Mouse (Mus musculus): ENCODE results near the gene Tns1.
A peak's percentile ranks its signal among the peaks of the same experiment; 100 is the strongest.
"Not testable (repeated sequence)": the region's sequence is repeated elsewhere in the genome, so short reads cannot be mapped to it uniquely, and the experiment has no call there.

The Tns1 gene

GRCm38 (mm10) chr1:74124021-74124981 is at the start of gene Tns1:
TSS of gene Tns1 (minus strand) at chr1:74124449.
- DNase-seq, result no peak

GRCm38 (mm10) chr1:74172722-74173121 is 48.5 kb upstream of the Tns1 start:
- DNase-seq, result no peak

GRCm38 (mm10) chr1:74169721-74170120 is 45.5 kb upstream of the Tns1 start:
- no peak for DNase-seq

GRCm38 (mm10) chr1:74167136-74167535 is 42.9 kb upstream of the Tns1 start:
- no peak for DNase-seq

GRCm38 (mm10) chr1:74160036-74160435 is 35.8 kb upstream of the Tns1 start:
- no peak for DNase-seq

- not testable (repeated sequence) for DNase-seq
These were observed 35.4 kb upstream of the Tns1 start for GRCm38 (mm10) chr1:74159613-74160012.

- DNase-seq, result no peak
These were observed 32.2 kb upstream of the Tns1 start for GRCm38 (mm10) chr1:74156381-74156910.

- no peak for DNase-seq
These were observed 31.3 kb upstream of the Tns1 start for GRCm38 (mm10) chr1:74155435-74156012.

GRCm38 (mm10) chr1:74153461-74154184 is 29.4 kb upstream of the Tns1 start, which contains the start of gene Cxcr2:
TSS of gene Cxcr2 (plus strand) at chr1:74153989.
- DNase-seq, result no peak

- DNase-seq, result no peak
These were observed 26.8 kb upstream of the Tns1 start for GRCm38 (mm10) chr1:74151091-74151490.

GRCm38 (mm10) chr1:74150101-74150500 is 25.9 kb upstream of the Tns1 start:
- no peak for DNase-seq

GRCm38 (mm10) chr1:74149106-74149885 is 25.0 kb upstream of the Tns1 start:
- DNase-seq, result no peak

- DNase-seq, result no peak
These were observed 17.5 kb upstream of the Tns1 start for GRCm38 (mm10) chr1:74141781-74142180.

- no peak for DNase-seq
These were observed 15.2 kb upstream of the Tns1 start for GRCm38 (mm10) chr1:74139415-74139814.

GRCm38 (mm10) chr1:74135326-74135950 is 11.2 kb upstream of the Tns1 start:
- no peak for DNase-seq

- DNase-seq, result peak; percentile 36
These were observed 9.7 kb upstream of the Tns1 start for GRCm38 (mm10) chr1:74133954-74134353.

GRCm38 (mm10) chr1:74132011-74132410 is 7.8 kb upstream of the Tns1 start:
- DNase-seq, result no peak

- no peak for DNase-seq
These were observed 6.8 kb upstream of the Tns1 start for GRCm38 (mm10) chr1:74130883-74131659.

GRCm38 (mm10) chr1:74124991-74125552 is 823 bp upstream of the Tns1 start, which contains the start of gene Rufy4:
TSS of gene Rufy4 (plus strand) at chr1:74125541.
- peak; percentile 62 for DNase-seq

GRCm38 (mm10) chr1:74123215-74123614 is 1.0 kb downstream of the Tns1 start:
- no peak for DNase-seq

Measured in right cerebral cortex, postnatal 14 days (tissue).